Mouse (Mus musculus) neural tube, embryonic 13.5 days (tissue): ENCODE data around the gene Tnfrsf25. TPM values are rescaled to one million over a fixed set of nuclear protein-coding genes. Genes with fewer than 3 reads are reported as not detected.

Source experiments
- polyA plus RNA-seq: library from polyadenylated mRNA; unstranded; fragments of >200 nt; fragmentation: Nextera tagmentation; extraction: Ambion mirVana; gene quantifications from 2 replicates; pipeline ENCODE4 v1.2.1, GENCODE M21; 2015

Tnfrsf25 gene
- polyA plus RNA-seq, 1 experiment from 2014 or later = 0.84 TPM

Other genes starting within 250 kb of the Tnfrsf25 start
- gene Dnajc11, start 182.2 kb upstream of the Tnfrsf25 start, polyA plus RNA-seq = 66.7 and 79.6 TPM in 2 replicates
- 33.6 and 33.8 TPM in 2 replicates for gene Thap3, start 126.9 kb upstream of the Tnfrsf25 start, polyA plus RNA-seq
- 19.1 and 20.6 TPM in 2 replicates for gene Phf13, start 119.7 kb upstream of the Tnfrsf25 start, polyA plus RNA-seq
- gene Klhl21, start 107.1 kb upstream of the Tnfrsf25 start, polyA plus RNA-seq = 4.5 TPM in 2 replicates
- 15.3 and 18.8 TPM in 2 replicates for gene Zbtb48, start 88.3 kb upstream of the Tnfrsf25 start, polyA plus RNA-seq
- 1.2 and 1.3 TPM in 2 replicates for gene Tas1r1, start 77.4 kb upstream of the Tnfrsf25 start, polyA plus RNA-seq
- 26.4 and 27.1 TPM in 2 replicates for gene Nol9, start 76.6 kb upstream of the Tnfrsf25 start, polyA plus RNA-seq
- gene Plekhg5, start 43.4 kb upstream of the Tnfrsf25 start, polyA plus RNA-seq = 9.9 and 10.7 TPM in 2 replicates
- 0.21 and 0.51 TPM in 2 replicates for gene Espn, start 36.4 kb downstream of the Tnfrsf25 start, polyA plus RNA-seq
- gene Hes2, start 42.9 kb downstream of the Tnfrsf25 start, polyA plus RNA-seq = 0.13 and 0.15 TPM in 2 replicates
- 316 and 346 TPM in 2 replicates for gene Acot7, start 62.2 kb downstream of the Tnfrsf25 start, polyA plus RNA-seq
- 10.7 and 11.8 TPM in 2 replicates for gene Gpr153, start 158.3 kb downstream of the Tnfrsf25 start, polyA plus RNA-seq
- gene Hes3, start 175.7 kb downstream of the Tnfrsf25 start, polyA plus RNA-seq = 0.24 and 0.26 TPM in 2 replicates
- gene Icmt, start 181.3 kb downstream of the Tnfrsf25 start, polyA plus RNA-seq = 17.9 and 21.7 TPM in 2 replicates
- 6.3 and 10.4 TPM in 2 replicates for gene Rnf207, start 203.1 kb downstream of the Tnfrsf25 start, polyA plus RNA-seq
- gene Rpl22, start 209.8 kb downstream of the Tnfrsf25 start, polyA plus RNA-seq = 198 and 217 TPM in 2 replicates
- 26.0 and 30.8 TPM in 2 replicates for gene Chd5, start 222.7 kb downstream of the Tnfrsf25 start, polyA plus RNA-seq